Mouse (Mus musculus) heart, postnatal 4 days (tissue): ENCODE results near the gene Tuba1a. TPM values are rescaled to one million over a fixed set of nuclear protein-coding genes. Genes with fewer than 3 reads are reported as not detected.
A peak's percentile ranks its signal among the peaks of the same experiment; 100 is the strongest.

ENCODE experiments used
- DNase-seq: peaks from one replicate; pipeline ENCODE4 v3.0.0; 2021
- total RNA-seq, 2 experiments: library from RNA; stranded (reverse); gene quantifications; 2 replicates each; pipeline ENCODE4 v1.2.3; 2021

Gene Tuba1a
- 100 to 1,000 TPM; 435 TPM for total RNA-seq

- DNase-seq: peak; percentile 93
Observed at GRCm38 (mm10) chr15:98953401-98954356, at the start of gene Tuba1a, which contains the start of gene Gm49450. Gene Tuba1a (minus strand): TSS chr15:98953703. Gene Gm49450 (minus strand): TSS chr15:98953551.

- DNase-seq: peak; percentile 50
Observed at GRCm38 (mm10) chr15:99001451-99001931, 48.0 kb upstream of the Tuba1a start.

GRCm38 (mm10) chr15:99000535-99001283, 47.2 kb upstream of the Tuba1a start:
- DNase-seq: peak; percentile 78

GRCm38 (mm10) chr15:98998775-98999157, 45.3 kb upstream of the Tuba1a start:
- DNase-seq: no peak

- DNase-seq: peak; percentile 43
Observed at GRCm38 (mm10) chr15:98997938-98998774, 44.7 kb upstream of the Tuba1a start.

- no peak for DNase-seq
Observed at GRCm38 (mm10) chr15:98996840-98997239, 43.3 kb upstream of the Tuba1a start.

- no peak for DNase-seq
Observed at GRCm38 (mm10) chr15:98994957-98995520, 41.5 kb upstream of the Tuba1a start.

GRCm38 (mm10) chr15:98993865-98994264, 40.4 kb upstream of the Tuba1a start:
- peak; percentile 93 for DNase-seq

GRCm38 (mm10) chr15:98993093-98993793, 39.7 kb upstream of the Tuba1a start:
- DNase-seq: peak; percentile 99

GRCm38 (mm10) chr15:98992086-98992912, 38.8 kb upstream of the Tuba1a start:
- DNase-seq: peak; percentile 56

GRCm38 (mm10) chr15:98991540-98992050, 38.1 kb upstream of the Tuba1a start:
- no peak for DNase-seq

GRCm38 (mm10) chr15:98990669-98991539, 37.4 kb upstream of the Tuba1a start:
- no peak for DNase-seq

- no peak for DNase-seq
Observed at GRCm38 (mm10) chr15:98989701-98990430, 36.4 kb upstream of the Tuba1a start.

GRCm38 (mm10) chr15:98988787-98989186, 35.3 kb upstream of the Tuba1a start:
- DNase-seq: no peak

GRCm38 (mm10) chr15:98987661-98988181, 34.2 kb upstream of the Tuba1a start:
- DNase-seq: no peak

GRCm38 (mm10) chr15:98987077-98987630, 33.7 kb upstream of the Tuba1a start:
- peak; percentile 55 for DNase-seq

- DNase-seq: no peak
Observed at GRCm38 (mm10) chr15:98985982-98986715, 32.6 kb upstream of the Tuba1a start.
